Mouse (Mus musculus) bone marrow, adult 2 months (tissue): Measurements from ENCODE around the gene Txlna.

Source experiments
- CTCF ChIP-seq: fragments of 200-500 bp; IDR thresholded peaks from 2 replicates; pipeline ENCODE4 v1.5.1; 2011; ENCODE audit warnings: low read length, control low read depth; ENCODE audit not compliant: control insufficient read depth, insufficient read depth
- POLR2A ChIP-seq: fragments of 200-500 bp; IDR thresholded peaks from 2 replicates; pipeline ENCODE4 v1.6.1; 2011; ENCODE audit warnings: low read depth, mild to moderate bottlenecking, control low read depth, low read length, borderline replicate concordance; ENCODE audit not compliant: control insufficient read depth

GRCm38 (mm10) chr4:129614093-129614492, 26.8 kb downstream of the Txlna start, which contains the start of gene Dcdc2b:
- TF ChIP-seq POLR2A (no peak), CTCF (no peak)
